Comparison of ENCODE assay signal across 9 mouse cellular contexts in the genomic region with DNA sequence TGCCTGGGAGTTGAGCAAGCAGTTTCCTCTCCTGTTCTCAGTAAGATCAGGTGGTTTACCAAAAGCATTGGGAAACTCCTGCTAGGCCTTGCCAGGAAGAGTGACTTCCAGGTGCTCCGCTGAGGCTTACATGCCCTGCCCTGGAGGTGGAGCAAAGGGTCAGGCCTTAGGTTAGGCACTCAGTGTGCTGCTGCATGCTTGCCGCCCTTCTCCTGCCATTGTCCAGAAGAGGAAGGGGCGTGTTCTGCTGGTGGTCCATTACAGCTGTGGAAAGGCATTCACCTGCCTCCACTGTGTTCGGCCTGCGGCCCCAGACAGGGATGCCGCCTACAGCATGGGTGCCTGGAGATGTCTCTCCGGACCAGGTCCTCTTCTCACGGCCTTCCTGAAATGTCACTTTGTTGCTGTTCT. TPM values are rescaled to one million over a fixed set of nuclear protein-coding genes. Genes with fewer than 3 reads are reported as not detected.
DNase-seq lines count a peak whose midpoint lies in the region; ATAC-seq and TF ChIP-seq lines count a peak whose summit lies in the region.
"Had no signal": no experiment of that assay in that cellular context is flagged by ENCODE, and none has a peak within 500 bp of the region (broad histone marks: within the 10 kb centered on the region; RNA-seq: fewer than 3 reads in every experiment).

No protein-coding gene starts in this region.

- no peaks in the 10 kb centered on the region for H3K27me3 ChIP-seq in embryonic facial prominence, embryonic 12.5 days
- no peaks in the 10 kb centered on the region for H3K27me3 ChIP-seq in heart, postnatal 0 days (ENCODE audit: control insufficient read depth, insufficient read depth, low read length)
- no peaks in the 10 kb centered on the region for H3K27me3 ChIP-seq in midbrain, embryonic 16.5 days (ENCODE audit: control insufficient read depth, insufficient read depth, low read depth, low read length)
- H3K27me3 ChIP-seq in hindbrain, postnatal 0 days (ENCODE audit: insufficient read depth, low read length): no peaks in the 10 kb centered on the region

- no peak overlapping the region for H3K4me3 ChIP-seq in embryonic facial prominence, embryonic 12.5 days
- no peak overlapping the region for H3K4me3 ChIP-seq in heart, postnatal 0 days (ENCODE audit: low read depth, low read length)
- no peak overlapping the region for H3K4me3 ChIP-seq in midbrain, embryonic 16.5 days (ENCODE audit: low read depth, low read length)
- H3K4me3 ChIP-seq in hindbrain, postnatal 0 days (ENCODE audit: low read length): no peak overlapping the region

- no peak for TF ChIP-seq EP300 in heart, postnatal 0 days (IDR thresholded peaks at IDR 0.05; ENCODE audit: low read depth)

- no peak overlapping the region for H3K9ac ChIP-seq in embryonic facial prominence, embryonic 12.5 days
- H3K9ac ChIP-seq in heart, postnatal 0 days (replicated peaks; ENCODE audit: low read depth, low read length): 0 out of 2 replicates have a peak overlapping the region, but pooled peaks have one; percentile 12
- no peak overlapping the region for H3K9ac ChIP-seq in midbrain, embryonic 16.5 days (ENCODE audit: low read depth, low read length)
- H3K9ac ChIP-seq in hindbrain, postnatal 0 days (replicated peaks; ENCODE audit: low read length): no peak overlapping the region

- no peak for ATAC-seq in embryonic facial prominence, embryonic 12.5 days (ENCODE audit: insufficient number of reproducible peaks, insufficient read depth, low FRiP score, low TSS enrichment)
- peak; percentile 25; the same call in 1 of the 2 replicates for ATAC-seq in heart, postnatal 0 days (ENCODE audit: insufficient read depth, low read depth)
- no peak for ATAC-seq in midbrain, embryonic 16.5 days
- ATAC-seq in hindbrain, postnatal 0 days: no peak

- no peak for TF ChIP-seq CTCF in heart, postnatal 0 days (IDR thresholded peaks at IDR 0.05; ENCODE audit: low read depth)
- TF ChIP-seq CTCF in hindbrain, postnatal 0 days (IDR thresholded peaks at IDR 0.05; ENCODE audit: low read depth): no peak

- no peaks in the 10 kb centered on the region for H3K9me3 ChIP-seq in embryonic facial prominence, embryonic 12.5 days
- no peaks in the 10 kb centered on the region for H3K9me3 ChIP-seq in heart, postnatal 0 days (replicated peaks; ENCODE audit: control insufficient read depth, low read length)
- no peaks in the 10 kb centered on the region for H3K9me3 ChIP-seq in midbrain, embryonic 16.5 days (replicated peaks; ENCODE audit: control insufficient read depth, low read length, poor library complexity, severe bottlenecking)
- no peaks in the 10 kb centered on the region for H3K9me3 ChIP-seq in hindbrain, postnatal 0 days (ENCODE audit: low read length)

- peaks cover 49% of the 10 kb centered on the region for H3K36me3 ChIP-seq in embryonic facial prominence, embryonic 12.5 days
- H3K36me3 ChIP-seq in heart, postnatal 0 days (replicated peaks; ENCODE audit: control insufficient read depth, insufficient read depth, low read length): peaks cover 19% of the 10 kb centered on the region
- H3K36me3 ChIP-seq in midbrain, embryonic 16.5 days (ENCODE audit: control insufficient read depth, insufficient read depth, low read length): peaks cover 15% of the 10 kb centered on the region
- peaks cover 34% of the 10 kb centered on the region for H3K36me3 ChIP-seq in hindbrain, postnatal 0 days (ENCODE audit: insufficient read depth, low read length)

- H3K4me1 ChIP-seq in embryonic facial prominence, embryonic 12.5 days: peaks cover 10% of the 10 kb centered on the region
- H3K4me1 ChIP-seq in heart, postnatal 0 days (ENCODE audit: control insufficient read depth, insufficient read depth): peaks cover 13% of the 10 kb centered on the region
- no peaks in the 10 kb centered on the region for H3K4me1 ChIP-seq in midbrain, embryonic 16.5 days (ENCODE audit: control insufficient read depth, insufficient read depth, low read length)
- H3K4me1 ChIP-seq in hindbrain, postnatal 0 days (ENCODE audit: insufficient read depth, low read length): no peaks in the 10 kb centered on the region

- 79% methylated on average over 8 of the region's 8 CpGs for WGBS in embryonic facial prominence, embryonic 12.5 days
- WGBS in heart, postnatal 0 days: 66% methylated on average over 8 of the region's 8 CpGs
- WGBS in midbrain, embryonic 16.5 days: 88% methylated on average over 8 of the region's 8 CpGs
- 88% methylated on average over 8 of the region's 8 CpGs for WGBS in hindbrain, postnatal 0 days

- H3K27ac ChIP-seq in embryonic facial prominence, embryonic 12.5 days: 0 out of 2 replicates have a peak overlapping the region, but pooled peaks have one; percentile 30
- H3K27ac ChIP-seq in heart, postnatal 0 days (ENCODE audit: low read depth): peak overlapping the region; percentile 81
- no peak overlapping the region for H3K27ac ChIP-seq in midbrain, embryonic 16.5 days (ENCODE audit: low read length)
- H3K27ac ChIP-seq in hindbrain, postnatal 0 days: no peak overlapping the region

- H3K4me2 ChIP-seq in embryonic facial prominence, embryonic 12.5 days (replicated peaks): no peak overlapping the region
- H3K4me2 ChIP-seq in heart, postnatal 0 days (ENCODE audit: low read depth, low read length): no peak overlapping the region
- H3K4me2 ChIP-seq in midbrain, embryonic 16.5 days (ENCODE audit: low read length): no peak overlapping the region
- no peak overlapping the region for H3K4me2 ChIP-seq in hindbrain, postnatal 0 days (ENCODE audit: low read depth, low read length)

- DNase-seq in ES-CJ7 (ENCODE audit: low read depth, low spot score): peak; percentile 31
- no peak for DNase-seq in heart, postnatal 0 days (ENCODE audit: low spot score)
- DNase-seq in lung, adult 18-20 months: peak; percentile 82 to 89
- no peak for DNase-seq in thymus, postnatal 0 days (ENCODE audit: low spot score)
- DNase-seq in hindbrain, postnatal 0 days (ENCODE audit: low spot score): no peak
- no peak for DNase-seq in cerebellum, adult 9-10 months

RNA-seq across cellular contexts. Expression of gene Mustn1, which starts 9.6 kb away (rescaled TPM):
- 2.5 and 4.3 TPM in 2 replicates for polyA plus RNA-seq in embryonic facial prominence, embryonic 12.5 days (2016; fragmentation: Nextera tagmentation; extraction: Ambion mirVana)
- 3.7 and 10.3 TPM in 2 replicates for total RNA-seq in heart, postnatal 0 days (2014; rRNA removed; ENCODE audit: low replicate concordance)
- polyA plus RNA-seq in heart, postnatal 0 days (2015; fragmentation: Nextera tagmentation; extraction: Ambion mirVana): 6.8 and 7.2 TPM in 2 replicates
- polyA plus RNA-seq in midbrain, embryonic 16.5 days (2015; fragmentation: Nextera tagmentation; extraction: Ambion mirVana): 0.51 and 0.68 TPM in 2 replicates
- 1.8 and 1.9 TPM in 2 replicates for polyA plus RNA-seq in thymus, postnatal 0 days (2015; fragmentation: Nextera tagmentation; extraction: Ambion mirVana)
- 1.1 and 3.2 TPM in 2 replicates for total RNA-seq in hindbrain, postnatal 0 days (2014; rRNA removed)
- 1.2 and 1.9 TPM in 2 replicates for polyA plus RNA-seq in hindbrain, postnatal 0 days (2015; fragmentation: Nextera tagmentation; extraction: Ambion mirVana)

RNA-seq across cellular contexts. Expression of gene Itih4, which starts 16.9 kb away (rescaled TPM):
- not detected in 2 replicates for polyA plus RNA-seq in embryonic facial prominence, embryonic 12.5 days (2016; fragmentation: Nextera tagmentation; extraction: Ambion mirVana)
- 2.2 and 2.5 TPM in 2 replicates for total RNA-seq in heart, postnatal 0 days (2014; rRNA removed; ENCODE audit: low replicate concordance)
- polyA plus RNA-seq in heart, postnatal 0 days (2015; fragmentation: Nextera tagmentation; extraction: Ambion mirVana): 0.61 and 1.0 TPM in 2 replicates
- not detected in 2 replicates for polyA plus RNA-seq in midbrain, embryonic 16.5 days (2015; fragmentation: Nextera tagmentation; extraction: Ambion mirVana)
- 0.09 and 0.64 TPM in 2 replicates for polyA plus RNA-seq in thymus, postnatal 0 days (2015; fragmentation: Nextera tagmentation; extraction: Ambion mirVana)
- total RNA-seq in hindbrain, postnatal 0 days (2014; rRNA removed): 0.05 and 0.07 TPM in 2 replicates
- polyA plus RNA-seq in hindbrain, postnatal 0 days (2015; fragmentation: Nextera tagmentation; extraction: Ambion mirVana): not detected in 2 replicates
- polyA plus RNA-seq: neural tube, embryonic 11.5 days had no signal

RNA-seq across cellular contexts. Expression of gene Tmem110, which starts 44.0 kb away (rescaled TPM):
- 39.2 and 41.4 TPM in 2 replicates for polyA plus RNA-seq in embryonic facial prominence, embryonic 12.5 days (2016; fragmentation: Nextera tagmentation; extraction: Ambion mirVana)
- total RNA-seq in heart, postnatal 0 days (2014; rRNA removed; ENCODE audit: low replicate concordance): 4.7 and 9.5 TPM in 2 replicates
- 9.2 and 9.9 TPM in 2 replicates for polyA plus RNA-seq in heart, postnatal 0 days (2015; fragmentation: Nextera tagmentation; extraction: Ambion mirVana)
- 22.3 and 22.9 TPM in 2 replicates for polyA plus RNA-seq in midbrain, embryonic 16.5 days (2015; fragmentation: Nextera tagmentation; extraction: Ambion mirVana)
- 18.3 and 19.9 TPM in 2 replicates for polyA plus RNA-seq in thymus, postnatal 0 days (2015; fragmentation: Nextera tagmentation; extraction: Ambion mirVana)
- total RNA-seq in hindbrain, postnatal 0 days (2014; rRNA removed): 14.6 and 15.2 TPM in 2 replicates
- polyA plus RNA-seq in hindbrain, postnatal 0 days (2015; fragmentation: Nextera tagmentation; extraction: Ambion mirVana): 12.8 and 14.6 TPM in 2 replicates

RNA-seq across cellular contexts. Expression of gene Itih3, which starts 54.2 kb away (rescaled TPM):
- 0.28 and 0.46 TPM in 2 replicates for polyA plus RNA-seq in embryonic facial prominence, embryonic 12.5 days (2016; fragmentation: Nextera tagmentation; extraction: Ambion mirVana)
- 0.66 and 2.4 TPM in 2 replicates for total RNA-seq in heart, postnatal 0 days (2014; rRNA removed; ENCODE audit: low replicate concordance)
- 0.49 and 0.72 TPM in 2 replicates for polyA plus RNA-seq in heart, postnatal 0 days (2015; fragmentation: Nextera tagmentation; extraction: Ambion mirVana)
- 1.1 and 2.6 TPM in 2 replicates for polyA plus RNA-seq in midbrain, embryonic 16.5 days (2015; fragmentation: Nextera tagmentation; extraction: Ambion mirVana)
- polyA plus RNA-seq in thymus, postnatal 0 days (2015; fragmentation: Nextera tagmentation; extraction: Ambion mirVana): 0.16 and 0.24 TPM in 2 replicates
- total RNA-seq in hindbrain, postnatal 0 days (2014; rRNA removed): 8.6 and 14.1 TPM in 2 replicates
- polyA plus RNA-seq in hindbrain, postnatal 0 days (2015; fragmentation: Nextera tagmentation; extraction: Ambion mirVana): 8.2 and 10.1 TPM in 2 replicates
- polyA plus RNA-seq: neural tube, embryonic 11.5 days had no signal

Comparison
In these comparisons a context has a peak if more than half of its experiments do, and no peak if none do; other contexts are left out.
1. DNase-seq: peak in ES-CJ7 (single experiment) and lung, adult 18-20 months (2 of 2); none in heart, postnatal 0 days (single experiment), thymus, postnatal 0 days (single experiment), hindbrain, postnatal 0 days (single experiment) and cerebellum, adult 9-10 months (single experiment).
2. H3K27ac ChIP-seq: peak in embryonic facial prominence, embryonic 12.5 days (single experiment) and heart, postnatal 0 days (single experiment); none in midbrain, embryonic 16.5 days (single experiment) and hindbrain, postnatal 0 days (single experiment).